Mouse (Mus musculus) kidney, adult 2 months (tissue): ENCODE data around the gene Acer3.

Source experiments
- CTCF ChIP-seq: fragments of 200-500 bp; conservative IDR thresholded peaks from 2 replicates; pipeline ENCODE4 v1.5.1; 2011; ENCODE audit warnings: low read depth, mild to moderate bottlenecking, control low read depth, low read length, moderate library complexity, mixed read lengths; ENCODE audit not compliant: insufficient read depth, insufficient read length
- POLR2A ChIP-seq: fragments of 200-500 bp; IDR thresholded peaks from one replicate; pipeline ENCODE4 v1.6.1; 2011; ENCODE audit warnings: low read depth, low read length, control low read depth

DNA sequence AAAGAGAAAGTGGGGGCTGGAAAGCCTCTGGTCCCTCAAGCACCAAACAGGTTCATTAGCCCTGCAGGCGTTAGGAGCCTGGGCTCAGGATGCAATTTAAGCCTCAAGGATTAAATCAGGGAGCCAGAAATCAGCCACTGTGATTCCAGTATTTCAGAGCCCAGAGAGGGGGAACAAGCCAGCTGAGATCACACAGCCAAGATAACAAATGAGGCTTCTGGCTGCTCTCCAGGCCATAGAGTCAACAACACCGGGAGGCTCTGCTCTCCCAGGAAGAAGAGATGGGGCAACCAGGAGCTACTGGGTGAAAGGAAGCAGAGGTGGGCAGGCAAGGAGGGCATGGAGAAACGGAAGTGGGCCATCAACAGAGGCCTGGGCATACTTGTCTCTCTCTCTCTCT lies 157.3 kb downstream of the Acer3 start:
- TF ChIP-seq CTCF (no peak), POLR2A (no peak)
